Comparison of ENCODE assay signal across 13 mouse cellular contexts in genomic region chr2:6903251-6903763, GRCm38 (mm10).
A peak's percentile ranks its signal among the peaks of the same experiment; 100 is the strongest.
DNase-seq lines count a peak whose midpoint lies in the region; ATAC-seq lines count a peak whose summit lies in the region.
"Had no signal": no experiment of that assay in that cellular context is flagged by ENCODE, and none has a peak within 500 bp of the region (broad histone marks: within the 10 kb centered on the region; RNA-seq: fewer than 3 reads in every experiment).

No protein-coding gene starts in this region.

- H3K9ac ChIP-seq in embryonic facial prominence, embryonic 11.5 days (replicated peaks; ENCODE audit: low read length), result no peak overlapping the region
- no peak overlapping the region for H3K9ac ChIP-seq in forebrain, embryonic 15.5 days (replicated peaks)
- H3K9ac ChIP-seq in neural tube, embryonic 14.5 days (replicated peaks; ENCODE audit: low read depth, low read length), result no peak overlapping the region
- no peak overlapping the region for H3K9ac ChIP-seq in heart, embryonic 11.5 days (ENCODE audit: low read depth, low read length)
- no peak overlapping the region for H3K9ac ChIP-seq in liver, embryonic 11.5 days (ENCODE audit: low read depth, low read length)
- H3K9ac ChIP-seq: liver, embryonic 14.5 days had no signal

- no peaks in the 10 kb centered on the region for H3K9me3 ChIP-seq in embryonic facial prominence, embryonic 11.5 days (replicated peaks; ENCODE audit: control insufficient read depth, low read length)
- H3K9me3 ChIP-seq in embryonic facial prominence, embryonic 10.5 days, result no peaks in the 10 kb centered on the region
- no peaks in the 10 kb centered on the region for H3K9me3 ChIP-seq in forebrain, embryonic 15.5 days
- H3K9me3 ChIP-seq in neural tube, embryonic 14.5 days (ENCODE audit: control insufficient read depth, low read length), result no peaks in the 10 kb centered on the region
- no peaks in the 10 kb centered on the region for H3K9me3 ChIP-seq in heart, embryonic 11.5 days (replicated peaks; ENCODE audit: control insufficient read depth, low read length)
- H3K9me3 ChIP-seq in liver, embryonic 11.5 days (ENCODE audit: control insufficient read depth, low read length), result no peaks in the 10 kb centered on the region

- no peak overlapping the region for H3K27ac ChIP-seq in embryonic facial prominence, embryonic 11.5 days (replicated peaks; ENCODE audit: low read depth, low read length)
- no peak overlapping the region for H3K27ac ChIP-seq in embryonic facial prominence, embryonic 10.5 days (replicated peaks)
- peak overlapping the region; percentile 56; the same call in 1 of the 2 replicates for H3K27ac ChIP-seq in forebrain, embryonic 15.5 days (replicated peaks)
- H3K27ac ChIP-seq in neural tube, embryonic 14.5 days (ENCODE audit: low read depth, low read length), result no peak overlapping the region
- H3K27ac ChIP-seq in heart, embryonic 11.5 days (ENCODE audit: low read depth, low read length), result no peak overlapping the region
- H3K27ac ChIP-seq in liver, embryonic 11.5 days (ENCODE audit: low read depth, low read length), result no peak overlapping the region
- H3K27ac ChIP-seq: liver, embryonic 14.5 days had no signal

- no peaks in the 10 kb centered on the region for H3K4me1 ChIP-seq in embryonic facial prominence, embryonic 11.5 days (ENCODE audit: control insufficient read depth, insufficient read depth, low read length)
- 0 out of 2 replicates have a peak, but pooled peaks cover 2% of the 10 kb centered on the region for H3K4me1 ChIP-seq in embryonic facial prominence, embryonic 10.5 days
- H3K4me1 ChIP-seq in forebrain, embryonic 15.5 days, result peaks cover 12% of the 10 kb centered on the region
- H3K4me1 ChIP-seq in neural tube, embryonic 14.5 days (ENCODE audit: control insufficient read depth, insufficient read depth, low read length), result no peaks in the 10 kb centered on the region
- H3K4me1 ChIP-seq in heart, embryonic 11.5 days (ENCODE audit: control insufficient read depth, insufficient read depth, low read length), result peaks cover 3% of the 10 kb centered on the region; the same call in 1 of the 2 replicates
- H3K4me1 ChIP-seq in liver, embryonic 11.5 days (replicated peaks; ENCODE audit: control insufficient read depth, insufficient read depth, low read length), result no peaks in the 10 kb centered on the region

- peak; percentile 67; the same call in 1 of the 2 replicates for ATAC-seq in embryonic facial prominence, embryonic 11.5 days (replicated peaks; ENCODE audit: insufficient number of reproducible peaks, low FRiP score, low TSS enrichment, low read depth)
- ATAC-seq in forebrain, embryonic 15.5 days (replicated peaks), result peak; percentile 88
- peak; percentile 87 for ATAC-seq in neural tube, embryonic 14.5 days (ENCODE audit: low read depth)
- ATAC-seq in heart, embryonic 11.5 days (replicated peaks; ENCODE audit: insufficient number of reproducible peaks, low FRiP score, low TSS enrichment), result no peak
- ATAC-seq in liver, embryonic 11.5 days (replicated peaks; ENCODE audit: low FRiP score), result no peak

- no peaks in the 10 kb centered on the region for H3K36me3 ChIP-seq in embryonic facial prominence, embryonic 11.5 days (replicated peaks; ENCODE audit: control insufficient read depth, insufficient read depth, low read depth, low read length)
- H3K36me3 ChIP-seq in embryonic facial prominence, embryonic 10.5 days (replicated peaks), result no peaks in the 10 kb centered on the region
- no peaks in the 10 kb centered on the region for H3K36me3 ChIP-seq in forebrain, embryonic 15.5 days
- no peaks in the 10 kb centered on the region for H3K36me3 ChIP-seq in neural tube, embryonic 14.5 days (ENCODE audit: control insufficient read depth, insufficient read depth, low read length)
- H3K36me3 ChIP-seq in heart, embryonic 11.5 days (ENCODE audit: control insufficient read depth, insufficient read depth, low read length), result no peaks in the 10 kb centered on the region
- H3K36me3 ChIP-seq in liver, embryonic 11.5 days (ENCODE audit: control insufficient read depth, insufficient read depth, low read length), result no peaks in the 10 kb centered on the region

- DNase-seq in embryonic facial prominence, embryonic 11.5 days (ENCODE audit: low spot score), result peak; percentile 15
- DNase-seq in embryonic facial prominence, embryonic 10.5 days (ENCODE audit: low spot score), result no peak
- peak; percentile 34 for DNase-seq in mesoderm, embryonic 11.5 days (ENCODE audit: low read depth, low spot score)
- no peak for DNase-seq in liver, embryonic 11.5 days (ENCODE audit: low spot score)
- no peak for DNase-seq in right cerebral cortex, postnatal 4 days
- DNase-seq: adrenal gland, postnatal 36 days; cerebellum, adult 11-12 months; heart, postnatal 36 days; kidney, adult 2 months had no signal

- WGBS in embryonic facial prominence, embryonic 11.5 days, result 54% methylated on average over 4 of the region's 4 CpGs
- 49% methylated on average over 4 of the region's 4 CpGs for WGBS in embryonic facial prominence, embryonic 10.5 days
- 4% methylated on average over 4 of the region's 4 CpGs for WGBS in forebrain, embryonic 15.5 days
- 12% methylated on average over 4 of the region's 4 CpGs for WGBS in neural tube, embryonic 14.5 days
- 72% methylated on average over 4 of the region's 4 CpGs for WGBS in heart, embryonic 11.5 days (ENCODE audit: insufficient replicate concordance)
- 79% methylated on average over 4 of the region's 4 CpGs for WGBS in liver, embryonic 11.5 days

- no peak overlapping the region for H3K4me2 ChIP-seq in embryonic facial prominence, embryonic 11.5 days (ENCODE audit: low read depth, low read length)
- H3K4me2 ChIP-seq in forebrain, embryonic 15.5 days (replicated peaks), result peak overlapping the region; percentile 7; the same call in 1 of the 2 replicates
- H3K4me2 ChIP-seq in neural tube, embryonic 14.5 days (ENCODE audit: low read depth, low read length), result no peak overlapping the region
- no peak overlapping the region for H3K4me2 ChIP-seq in heart, embryonic 11.5 days
- H3K4me2 ChIP-seq in liver, embryonic 11.5 days, result no peak overlapping the region

- H3K4me3 ChIP-seq in embryonic facial prominence, embryonic 11.5 days (ENCODE audit: low read depth, low read length), result no peak overlapping the region
- H3K4me3 ChIP-seq in embryonic facial prominence, embryonic 10.5 days, result no peak overlapping the region
- H3K4me3 ChIP-seq in forebrain, embryonic 15.5 days, result no peak overlapping the region
- no peak overlapping the region for H3K4me3 ChIP-seq in neural tube, embryonic 14.5 days (ENCODE audit: low read depth, low read length)
- H3K4me3 ChIP-seq in heart, embryonic 11.5 days (ENCODE audit: low read depth, low read length), result no peak overlapping the region
- H3K4me3 ChIP-seq in liver, embryonic 11.5 days (ENCODE audit: low read depth, low read length), result no peak overlapping the region

- H3K27me3 ChIP-seq in embryonic facial prominence, embryonic 11.5 days (ENCODE audit: control insufficient read depth, insufficient read depth, low read length), result no peaks in the 10 kb centered on the region
- H3K27me3 ChIP-seq in embryonic facial prominence, embryonic 10.5 days (replicated peaks; ENCODE audit: low read depth, poor library complexity, severe bottlenecking), result no peaks in the 10 kb centered on the region
- H3K27me3 ChIP-seq in forebrain, embryonic 15.5 days, result no peaks in the 10 kb centered on the region
- H3K27me3 ChIP-seq in neural tube, embryonic 14.5 days (ENCODE audit: control insufficient read depth, insufficient read depth, low read length), result no peaks in the 10 kb centered on the region
- no peaks in the 10 kb centered on the region for H3K27me3 ChIP-seq in heart, embryonic 11.5 days (ENCODE audit: control insufficient read depth, insufficient read depth, low read length)
- H3K27me3 ChIP-seq in liver, embryonic 11.5 days (replicated peaks; ENCODE audit: control insufficient read depth, insufficient read depth, low read length), result no peaks in the 10 kb centered on the region

Comparison
In these comparisons a context has a peak if more than half of its experiments do, and no peak if none do; other contexts are left out.
1. DNase-seq: peak in embryonic facial prominence, embryonic 11.5 days (single experiment) and mesoderm, embryonic 11.5 days (single experiment); none in embryonic facial prominence, embryonic 10.5 days (single experiment), liver, embryonic 11.5 days (single experiment) and right cerebral cortex, postnatal 4 days (single experiment).
2. ATAC-seq: peak in embryonic facial prominence, embryonic 11.5 days (single experiment), forebrain, embryonic 15.5 days (single experiment) and neural tube, embryonic 14.5 days (single experiment); none in heart, embryonic 11.5 days (single experiment) and liver, embryonic 11.5 days (single experiment).